27 mouse cellular contexts compared by ENCODE assay signal in genomic region chr17:68264835-68265557, GRCm38 (mm10). TPM values are rescaled to one million over a fixed set of nuclear protein-coding genes. Genes with fewer than 3 reads are reported as not detected.
DNase-seq lines count a peak whose midpoint lies in the region; ATAC-seq and TF ChIP-seq lines count a peak whose summit lies in the region.
"Had no signal": no experiment of that assay in that cellular context is flagged by ENCODE, and none has a peak within 500 bp of the region (broad histone marks: within the 10 kb centered on the region; RNA-seq: fewer than 3 reads in every experiment).

No protein-coding gene starts in this region.

- no peak overlapping the region for H3K4me3 ChIP-seq in forebrain, postnatal 0 days (ENCODE audit: low read depth, low read length)
- no peak overlapping the region for H3K4me3 ChIP-seq in forebrain, embryonic 10.5 days
- no peak overlapping the region for H3K4me3 ChIP-seq in left cerebral cortex, adult 2 months
- H3K4me3 ChIP-seq in hindbrain, embryonic 14.5 days (replicated peaks; ENCODE audit: low read length), result no peak overlapping the region
- H3K4me3 ChIP-seq: gastrocnemius, adult 2 months; hindbrain, embryonic 13.5 days; limb, embryonic 12.5 days; midbrain, embryonic 12.5 days had no signal

- H3K36me3 ChIP-seq in forebrain, postnatal 0 days (ENCODE audit: insufficient read depth), result no peaks in the 10 kb centered on the region
- H3K36me3 ChIP-seq in forebrain, embryonic 10.5 days (replicated peaks), result no peaks in the 10 kb centered on the region
- no peaks in the 10 kb centered on the region for H3K36me3 ChIP-seq in hindbrain, embryonic 14.5 days (replicated peaks; ENCODE audit: control insufficient read depth, insufficient read depth)
- H3K36me3 ChIP-seq: hindbrain, embryonic 13.5 days; limb, embryonic 12.5 days; midbrain, embryonic 12.5 days had no signal

- H3K4me1 ChIP-seq in forebrain, postnatal 0 days (ENCODE audit: insufficient read depth), result no peaks in the 10 kb centered on the region
- H3K4me1 ChIP-seq in forebrain, embryonic 10.5 days, result no peaks in the 10 kb centered on the region
- no peaks in the 10 kb centered on the region for H3K4me1 ChIP-seq in hindbrain, embryonic 14.5 days (replicated peaks; ENCODE audit: control insufficient read depth, insufficient read depth, low read length)
- H3K4me1 ChIP-seq: hindbrain, embryonic 13.5 days; midbrain, embryonic 12.5 days had no signal

- no peak overlapping the region for H3K4me2 ChIP-seq in forebrain, postnatal 0 days (ENCODE audit: low read depth)
- H3K4me2 ChIP-seq in hindbrain, embryonic 14.5 days (replicated peaks), result no peak overlapping the region
- H3K4me2 ChIP-seq: hindbrain, embryonic 13.5 days; limb, embryonic 12.5 days; liver, embryonic 11.5 days; midbrain, embryonic 12.5 days had no signal

- 67% methylated on average over 7 of the region's 7 CpGs for WGBS in forebrain, postnatal 0 days
- WGBS in forebrain, embryonic 10.5 days, result 88% methylated on average over 7 of the region's 7 CpGs
- 76% methylated on average over 7 of the region's 7 CpGs for WGBS in hindbrain, embryonic 14.5 days

- DNase-seq in forebrain, postnatal 0 days, result peak; percentile 8
- DNase-seq in forebrain, embryonic 10.5 days (ENCODE audit: extremely low spot score, low spot score), result no peak
- peak; percentile 34 to 76 for DNase-seq in left cerebral cortex, postnatal 25 days (ENCODE audit: low spot score in 2 of 2)
- DNase-seq in left cerebral cortex, adult 2 months (ENCODE audit: extremely low spot score in 1 of 2, low spot score in 2 of 2), result no peak
- peak; percentile 79 for DNase-seq in brain, adult 2 months (ENCODE audit: low read depth, low spot score)
- DNase-seq in lung, postnatal 25 days (ENCODE audit: low spot score), result peak; percentile 11
- DNase-seq in adrenal gland, postnatal 10 days, result no peak
- DNase-seq in hindbrain, embryonic 14.5 days (ENCODE audit: low spot score), result no peak
- DNase-seq: adrenal gland, postnatal 14 days; cerebellum, adult 9-10 months; gastrocnemius, adult 2 months; heart, postnatal 36 days; kidney, adult 18-20 months; kidney, postnatal 4 days; thymus, postnatal 14 days had no signal

- no peaks in the 10 kb centered on the region for H3K27me3 ChIP-seq in forebrain, postnatal 0 days (ENCODE audit: insufficient read depth, low read length)
- H3K27me3 ChIP-seq in forebrain, embryonic 10.5 days (ENCODE audit: poor library complexity, severe bottlenecking), result no peaks in the 10 kb centered on the region
- H3K27me3 ChIP-seq in hindbrain, embryonic 14.5 days (ENCODE audit: control insufficient read depth, insufficient read depth, low read length), result no peaks in the 10 kb centered on the region
- H3K27me3 ChIP-seq: hindbrain, embryonic 13.5 days; midbrain, embryonic 12.5 days had no signal

- no peak overlapping the region for H3K9ac ChIP-seq in forebrain, postnatal 0 days
- H3K9ac ChIP-seq in hindbrain, embryonic 14.5 days, result no peak overlapping the region
- H3K9ac ChIP-seq: hindbrain, embryonic 13.5 days; limb, embryonic 12.5 days; midbrain, embryonic 12.5 days had no signal

- ATAC-seq in forebrain, postnatal 0 days, result no peak
- no peak for ATAC-seq in hindbrain, embryonic 14.5 days (ENCODE audit: low FRiP score)
- ATAC-seq: forebrain, embryonic 14.5 days; inflammation-experienced regulatory T-cells, adult 6 months had no signal

- no peak for TF ChIP-seq CTCF in forebrain, postnatal 0 days (IDR thresholded peaks at IDR 0.05; ENCODE audit: low read depth)
- no peak for TF ChIP-seq CTCF in left cerebral cortex, adult 2 months (IDR thresholded peaks at IDR 0.05)

- intact Hi-C loops in left cerebral cortex, postnatal 25 days (cut with DNase I), result no loop called here
- intact Hi-C loops in left cerebral cortex, adult 2 months (cut with DNase I), result loop anchor here (5.0 kb wide), 1 partner anchor 88 kb away; no protein-coding TSS in a partner anchor

- no peak overlapping the region for H3K27ac ChIP-seq in forebrain, postnatal 0 days (ENCODE audit: low read depth, low read length)
- no peak overlapping the region for H3K27ac ChIP-seq in forebrain, embryonic 10.5 days
- H3K27ac ChIP-seq in left cerebral cortex, adult 2 months, result no peak overlapping the region
- H3K27ac ChIP-seq in hindbrain, embryonic 14.5 days, result no peak overlapping the region
- H3K27ac ChIP-seq: gastrocnemius, adult 2 months; hindbrain, embryonic 13.5 days; limb, embryonic 12.5 days; midbrain, embryonic 12.5 days had no signal

- peaks cover 9% of the 10 kb centered on the region for H3K9me3 ChIP-seq in forebrain, postnatal 0 days (ENCODE audit: low read length)
- H3K9me3 ChIP-seq in forebrain, embryonic 10.5 days, result peaks cover 7% of the 10 kb centered on the region; the same call in 1 of the 2 replicates
- peaks cover 8% of the 10 kb centered on the region; the same call in 1 of the 2 replicates for H3K9me3 ChIP-seq in hindbrain, embryonic 14.5 days (ENCODE audit: control insufficient read depth, low read length)

RNA-seq across cellular contexts. Expression of gene L3mbtl4, which starts 8.6 kb away (rescaled TPM):
- total RNA-seq in forebrain, postnatal 0 days (2014; rRNA removed), result 6.2 and 6.5 TPM in 2 replicates
- polyA plus RNA-seq in forebrain, postnatal 0 days (2015; fragmentation: Nextera tagmentation; extraction: Ambion mirVana), result 3.4 and 4.3 TPM in 2 replicates
- polyA plus RNA-seq in forebrain, embryonic 10.5 days (2016; fragmentation: Nextera tagmentation; extraction: Ambion mirVana), result 0.11 TPM in 1 of 2 replicates, not detected in the other
- 1 to 10 TPM; 2.0 to 2.7 TPM for total RNA-seq in left cerebral cortex, postnatal 25 days (2021)
- 1 to 10 TPM; 2.6 to 3.0 TPM for total RNA-seq in left cerebral cortex, adult 2 months (2021)
- total RNA-seq in adrenal gland, postnatal 10 days (2021), result under 1 TPM; 0.42 to 0.97 TPM
- 3.8 and 4.9 TPM in 2 replicates for polyA plus RNA-seq in hindbrain, embryonic 14.5 days (2014; fragmentation: Nextera tagmentation; extraction: Ambion mirVana)
- total RNA-seq: gastrocnemius, postnatal 4 days; heart, adult 8-10 months; heart, postnatal 36 days; megakaryocyte, adult 5-6 weeks; monocyte, adult 5-6 weeks had no signal
- polyA plus RNA-seq: heart, embryonic 14.5 days; liver, embryonic 11.5 days; small intestine, adult 2 months had no signal

Comparison
In these comparisons a context has a peak if more than half of its experiments do, and no peak if none do; other contexts are left out.
1. DNase-seq: peak in forebrain, postnatal 0 days (single experiment), left cerebral cortex, postnatal 25 days (2 of 2), brain, adult 2 months (single experiment) and lung, postnatal 25 days (single experiment); none in forebrain, embryonic 10.5 days (single experiment), left cerebral cortex, adult 2 months (0 of 2), adrenal gland, postnatal 10 days (single experiment) and hindbrain, embryonic 14.5 days (single experiment).